Mouse (Mus musculus) ovary, postnatal 10 days (tissue): ENCODE results near the gene Cpe.

Source experiments
- DNase-seq: peaks from one replicate; pipeline ENCODE4 v3.0.0; 2022; ENCODE audit warnings: low spot score

The Cpe gene

DNA sequence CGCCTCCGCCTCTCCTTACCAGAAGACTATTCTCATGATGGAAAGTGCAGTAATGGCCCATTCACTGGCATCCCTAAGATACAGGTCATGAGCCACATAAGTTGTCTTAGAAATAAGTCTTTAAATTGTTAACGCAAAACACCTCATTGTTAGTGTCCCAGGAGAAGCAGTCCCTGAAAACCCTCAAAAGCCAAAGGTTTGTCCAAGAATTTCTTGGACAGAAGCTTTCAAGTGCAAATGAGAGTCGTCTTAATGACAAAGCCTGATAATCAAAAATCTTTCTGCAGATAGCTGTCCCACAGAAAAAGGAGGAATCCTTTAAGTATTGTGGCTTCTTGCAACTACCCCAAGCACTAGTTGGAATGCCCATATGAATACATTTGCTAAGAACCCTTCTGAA lies 60.7 kb downstream of the Cpe start:
- no peak for DNase-seq

DNA sequence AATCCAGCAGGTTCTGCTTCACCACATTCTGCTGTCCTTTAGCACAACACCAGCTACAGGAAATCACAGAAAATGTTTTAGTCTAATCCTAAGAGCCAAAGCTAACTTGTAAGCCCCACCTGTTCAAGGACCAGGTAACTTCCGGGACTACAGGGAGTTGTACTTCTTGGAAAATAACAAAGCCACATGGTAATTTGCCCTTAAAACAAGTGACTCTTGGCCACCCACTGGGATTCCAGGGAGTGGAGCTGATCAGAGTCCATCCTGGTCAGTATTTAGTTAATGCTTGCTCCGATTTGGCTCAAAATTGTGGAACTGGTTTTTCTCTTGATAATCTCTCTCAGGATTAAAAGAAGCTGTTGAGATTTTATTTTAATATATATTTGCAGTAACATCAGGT lies 61.1 kb downstream of the Cpe start:
- DNase-seq, result no peak

DNA sequence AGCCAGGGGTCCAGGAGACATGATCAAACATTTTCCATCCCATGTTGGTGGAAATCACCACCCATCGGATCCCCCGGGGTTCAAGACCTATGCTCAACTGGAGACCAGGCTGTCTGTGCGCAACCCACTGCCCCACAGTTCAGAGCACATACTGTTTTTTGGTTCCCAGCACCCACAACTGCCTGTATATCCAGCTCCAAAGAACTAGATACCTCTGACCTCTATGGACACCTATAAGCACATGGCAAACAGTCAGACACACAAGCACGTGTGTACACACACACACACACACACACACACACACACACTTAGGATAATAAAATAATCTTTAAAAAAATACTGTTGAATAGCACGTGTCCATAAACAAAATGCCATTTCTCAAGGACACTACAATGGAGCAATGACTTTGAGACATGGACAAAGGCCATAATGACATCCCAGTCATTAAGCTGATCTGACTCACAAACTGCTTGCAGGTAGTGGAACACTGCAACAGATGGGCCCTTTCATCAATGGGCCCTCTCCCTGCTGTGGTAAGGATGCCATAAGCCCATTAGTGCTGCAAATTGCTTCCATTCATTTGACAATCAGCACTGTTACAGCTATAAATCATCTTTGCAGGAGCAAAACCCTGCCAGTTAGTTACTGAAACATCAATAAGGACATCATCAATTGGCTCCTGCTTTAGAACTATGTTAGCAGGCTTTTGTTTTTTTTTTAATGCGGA lies 63.7 kb downstream of the Cpe start:
- no peak for DNase-seq

DNA sequence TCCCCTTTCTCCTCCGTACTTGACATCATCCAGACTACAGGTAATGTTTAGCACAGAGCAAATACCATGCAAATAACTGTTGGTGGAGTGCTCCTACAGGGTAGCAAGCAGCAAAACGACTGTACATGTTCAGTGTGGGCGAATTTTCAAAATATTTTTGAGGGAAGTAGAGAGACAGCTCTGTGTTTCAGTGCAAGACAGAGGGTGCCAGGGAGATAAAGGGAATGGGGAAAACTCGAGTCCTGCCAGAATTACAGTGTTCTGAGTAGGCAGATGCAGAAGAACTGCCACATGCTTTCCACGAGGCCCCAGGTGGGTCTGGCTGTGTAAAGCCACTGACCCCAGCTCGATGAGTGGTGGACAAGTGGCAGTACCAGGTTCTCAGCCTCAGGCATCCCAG lies 64.8 kb downstream of the Cpe start:
- DNase-seq, result no peak

DNA sequence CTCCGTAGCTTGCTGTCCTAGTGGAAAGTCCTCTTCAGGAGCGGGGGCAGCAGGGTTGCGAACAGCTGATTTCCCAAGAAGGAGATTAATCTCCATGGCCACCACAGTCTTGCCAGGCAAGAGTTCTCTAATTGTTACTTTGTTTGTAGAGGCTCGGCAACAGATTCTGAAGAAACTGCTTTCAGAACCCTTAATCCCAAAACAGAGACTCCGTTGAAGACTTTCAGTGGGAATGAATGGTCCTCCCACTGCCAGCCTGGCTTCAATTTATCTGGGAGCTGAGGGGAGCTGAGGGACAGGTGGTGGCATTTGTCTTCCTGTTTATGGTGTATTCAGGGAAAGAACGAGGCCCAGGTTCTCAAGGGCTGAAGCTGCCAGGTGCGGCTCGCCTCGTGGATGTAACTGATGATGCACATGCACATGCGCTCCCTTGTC lies 68.2 kb downstream of the Cpe start:
- no peak for DNase-seq

DNA sequence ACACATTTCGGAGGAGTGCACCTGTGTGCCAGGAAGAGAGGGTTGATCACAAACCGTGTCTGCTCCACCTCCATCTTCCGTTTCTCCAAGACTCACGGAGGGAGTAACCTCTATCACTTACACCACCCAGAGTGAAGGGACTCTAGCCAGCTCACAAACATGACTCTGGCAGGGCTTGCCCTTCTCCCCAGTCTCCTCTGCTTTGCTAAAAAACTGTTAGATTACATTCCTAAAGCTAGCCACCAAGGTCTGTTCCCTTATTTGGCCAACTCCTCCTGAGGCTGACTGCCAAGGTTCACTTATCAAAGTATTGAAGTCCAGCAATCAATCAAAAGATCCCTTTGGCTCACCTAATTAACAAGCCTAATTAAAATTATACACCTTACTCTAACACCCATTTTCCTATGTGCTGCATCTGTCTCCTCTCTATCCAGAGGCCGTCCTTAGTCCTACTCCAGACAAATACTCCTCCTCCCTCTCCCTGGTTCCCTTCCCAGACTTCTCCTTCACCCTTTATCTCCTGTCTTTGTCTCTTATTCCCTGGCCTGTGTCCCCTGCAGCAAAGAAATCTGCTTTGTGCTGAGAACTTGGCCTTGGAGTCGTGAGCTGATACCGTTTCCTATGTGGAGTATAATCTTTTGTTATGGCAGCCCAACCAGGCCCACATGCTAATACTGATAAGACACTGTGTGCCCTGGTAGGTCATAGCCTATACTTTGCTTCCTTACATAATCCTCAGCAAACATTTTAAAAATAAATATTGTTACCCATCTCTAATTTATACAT lies 72.3 kb downstream of the Cpe start:
- DNase-seq, result no peak

DNA sequence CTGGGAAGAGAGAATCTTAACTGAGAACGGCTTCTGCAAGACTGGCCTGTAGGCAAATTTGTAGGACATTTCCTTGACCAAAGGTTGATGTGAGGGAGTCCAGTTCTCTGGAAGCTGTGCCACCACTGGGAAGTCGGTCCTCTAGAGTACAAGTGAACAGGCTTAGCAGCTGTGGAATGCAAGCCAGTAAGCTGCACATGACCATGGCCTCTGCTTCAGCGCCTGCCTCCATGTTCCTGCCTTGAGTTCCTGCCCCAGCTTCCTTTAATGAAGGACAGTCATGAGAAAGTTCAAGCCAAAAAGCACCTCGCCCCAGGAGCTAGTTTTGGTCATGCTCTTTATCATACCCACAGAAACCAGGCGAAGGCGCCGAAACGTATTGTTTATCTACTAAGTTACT lies 73.2 kb downstream of the Cpe start:
- DNase-seq, result no peak

DNA sequence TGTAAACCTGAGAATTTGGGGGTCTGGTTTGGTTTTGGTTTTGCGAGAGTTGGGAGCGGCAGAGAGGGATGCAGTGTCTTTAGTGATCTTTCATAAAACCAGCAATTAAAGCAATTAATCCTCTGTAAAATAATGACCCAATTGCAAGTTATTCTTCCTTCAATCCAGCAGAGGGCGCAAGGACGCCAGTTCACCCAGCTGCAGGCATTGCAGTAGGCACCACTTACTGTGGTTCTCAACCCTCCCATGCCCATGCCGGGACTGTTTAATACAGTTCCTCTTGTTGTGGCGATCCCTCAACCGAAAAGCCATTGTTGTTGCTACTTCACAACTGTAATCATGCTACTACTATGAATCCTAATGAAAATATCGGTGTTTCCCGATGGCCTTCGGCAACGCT lies 74.2 kb downstream of the Cpe start:
- DNase-seq, result no peak

DNA sequence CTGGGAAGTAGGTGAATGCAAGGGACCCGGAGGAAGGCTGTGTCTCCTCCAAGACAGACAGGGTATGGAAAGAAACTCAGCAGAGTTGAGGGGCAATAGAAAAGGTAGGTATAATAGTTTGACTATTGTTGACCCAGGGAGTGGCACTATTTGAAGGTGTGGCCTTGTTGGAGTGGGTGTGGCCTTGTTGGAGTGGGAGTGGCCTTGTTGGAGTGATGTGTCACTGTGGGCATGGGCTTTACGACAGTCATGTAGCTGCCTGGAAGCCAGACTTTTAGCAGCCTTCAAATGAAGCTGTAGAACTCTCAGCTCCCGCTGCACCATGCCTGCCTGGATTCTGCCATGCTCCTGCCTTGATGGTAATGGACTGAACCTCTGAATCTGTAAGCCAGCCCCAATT lies 76.3 kb downstream of the Cpe start:
- no peak for DNase-seq

DNA sequence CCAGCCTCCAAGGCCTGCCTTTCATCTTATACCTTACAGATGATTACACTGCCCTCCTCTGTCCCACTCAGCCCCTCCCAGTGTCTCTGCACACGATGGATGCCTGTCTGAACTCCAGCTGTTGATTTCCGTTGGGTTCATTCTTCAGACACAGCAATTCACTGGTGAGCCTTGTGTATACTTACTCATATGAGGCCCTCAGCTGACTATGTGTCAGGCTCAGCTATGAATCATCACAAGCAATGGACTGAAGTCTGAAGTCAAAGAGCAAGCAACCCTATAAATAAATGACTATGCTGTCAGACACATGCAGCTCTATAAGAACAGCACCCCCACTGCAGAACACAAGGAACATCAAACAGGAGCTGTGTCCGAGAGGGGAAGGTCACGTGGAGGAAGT lies 77.4 kb downstream of the Cpe start:
- DNase-seq, result no peak

DNA sequence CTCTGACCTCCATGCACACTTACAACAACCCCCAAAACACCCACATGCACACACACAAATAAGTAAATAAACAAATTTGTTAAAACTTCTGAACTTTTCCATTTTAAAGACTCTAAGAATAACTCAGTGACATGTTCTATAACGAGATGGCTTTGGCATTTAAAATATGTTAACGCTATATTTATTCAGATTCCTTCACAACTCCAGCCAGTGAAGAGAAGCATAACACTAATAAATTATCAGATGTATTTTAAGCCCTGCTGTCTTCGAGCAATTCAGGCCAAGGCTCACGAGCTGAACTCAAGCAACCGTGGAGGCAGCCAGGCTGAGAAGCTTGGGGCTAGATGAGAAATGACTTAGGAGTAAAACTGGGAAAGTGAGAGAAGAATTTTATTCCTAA lies 79.2 kb downstream of the Cpe start:
- no peak for DNase-seq

DNA sequence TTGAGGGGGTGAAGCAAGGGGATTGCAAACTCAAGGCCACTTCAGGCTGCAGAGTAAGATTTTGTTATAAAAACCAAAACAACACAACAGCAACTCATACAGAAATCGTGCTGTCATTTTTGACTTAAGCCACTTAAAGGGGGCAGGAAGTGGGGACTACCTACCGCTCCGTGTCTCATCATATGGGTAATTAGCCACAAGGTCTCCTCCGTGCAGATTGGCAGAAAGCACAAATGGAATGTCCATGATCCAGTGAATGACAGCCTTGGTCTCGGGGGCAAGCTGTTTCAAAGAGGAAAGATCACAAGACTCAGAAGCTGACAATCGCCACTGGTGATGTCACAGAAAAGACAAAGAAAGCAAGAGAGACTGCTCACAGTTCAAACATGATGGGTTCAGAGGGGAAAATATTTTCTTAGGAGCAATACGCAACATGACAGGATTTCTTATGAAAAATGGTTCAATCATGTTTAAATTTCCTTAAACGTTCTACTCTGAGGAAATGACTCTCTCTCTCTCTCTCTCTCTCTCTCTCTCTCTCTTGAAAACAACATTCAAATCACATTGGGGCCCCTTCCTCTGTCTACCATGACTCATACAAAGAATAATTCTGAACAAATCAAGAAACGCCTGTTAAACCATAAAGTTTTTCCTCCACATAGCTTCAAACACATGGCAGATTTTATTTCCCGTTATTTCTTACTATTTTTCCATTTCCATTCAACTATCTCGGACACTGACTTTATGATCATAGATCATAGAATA lies 81.5 kb downstream of the Cpe start:
- no peak for DNase-seq

DNA sequence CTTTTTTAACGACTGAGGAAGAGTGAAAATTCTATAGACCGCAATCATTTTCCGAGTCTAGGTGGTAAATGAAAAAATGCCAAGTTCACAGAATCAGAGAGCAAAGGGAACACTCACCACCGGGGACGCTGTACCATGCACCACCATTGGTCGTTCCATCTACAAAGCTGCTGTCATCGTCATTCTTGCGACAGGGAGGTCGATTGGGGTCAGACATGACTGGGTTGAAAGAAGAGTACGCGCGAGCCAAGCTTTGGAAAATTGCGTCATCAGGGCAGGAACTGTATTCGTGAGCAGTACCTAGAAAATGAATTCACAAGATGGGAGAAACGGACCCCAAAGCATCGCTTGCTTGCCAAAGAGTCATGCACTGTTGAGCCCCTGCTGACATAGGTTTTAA lies 83.9 kb downstream of the Cpe start:
- DNase-seq, result no peak

DNA sequence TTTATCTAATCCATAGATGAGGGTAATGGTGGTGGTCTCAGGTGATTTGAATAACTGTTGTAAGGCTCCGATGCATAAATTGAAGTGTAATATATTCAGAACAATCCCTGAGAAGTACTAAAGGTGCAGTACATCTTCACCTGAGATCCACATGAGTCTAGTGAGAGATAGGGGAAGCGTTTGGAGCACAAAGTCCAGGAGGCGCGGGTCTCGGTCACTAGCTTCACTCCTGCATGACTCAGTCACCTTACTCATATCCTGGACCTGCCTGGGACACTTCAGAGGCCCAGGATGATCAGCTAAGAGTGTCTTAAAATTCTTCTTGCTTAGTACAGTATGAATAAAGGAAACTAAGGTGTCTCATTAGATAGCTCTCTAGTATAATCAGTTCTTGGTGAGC lies 86.8 kb downstream of the Cpe start:
- DNase-seq, result no peak

DNA sequence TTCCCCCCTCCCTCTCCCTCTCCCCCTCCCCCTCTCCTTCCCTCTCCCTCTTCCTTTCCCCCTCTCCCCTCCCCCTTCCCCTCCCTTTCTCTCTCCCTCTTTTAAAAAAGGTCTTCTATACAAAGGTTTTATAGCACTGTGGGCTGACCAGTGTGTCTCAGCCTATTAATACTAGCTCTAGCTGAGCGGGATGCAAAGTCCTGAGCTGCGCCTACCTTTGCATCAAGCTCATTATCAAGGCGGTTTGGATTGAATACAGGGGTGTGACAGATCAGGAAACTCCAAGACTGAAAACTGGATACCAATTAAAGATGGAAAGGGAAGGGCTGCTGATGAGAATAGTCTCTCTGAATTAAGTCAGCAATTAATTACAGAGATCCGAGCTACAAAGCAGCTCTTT lies 94.6 kb downstream of the Cpe start:
- no peak for DNase-seq

DNA sequence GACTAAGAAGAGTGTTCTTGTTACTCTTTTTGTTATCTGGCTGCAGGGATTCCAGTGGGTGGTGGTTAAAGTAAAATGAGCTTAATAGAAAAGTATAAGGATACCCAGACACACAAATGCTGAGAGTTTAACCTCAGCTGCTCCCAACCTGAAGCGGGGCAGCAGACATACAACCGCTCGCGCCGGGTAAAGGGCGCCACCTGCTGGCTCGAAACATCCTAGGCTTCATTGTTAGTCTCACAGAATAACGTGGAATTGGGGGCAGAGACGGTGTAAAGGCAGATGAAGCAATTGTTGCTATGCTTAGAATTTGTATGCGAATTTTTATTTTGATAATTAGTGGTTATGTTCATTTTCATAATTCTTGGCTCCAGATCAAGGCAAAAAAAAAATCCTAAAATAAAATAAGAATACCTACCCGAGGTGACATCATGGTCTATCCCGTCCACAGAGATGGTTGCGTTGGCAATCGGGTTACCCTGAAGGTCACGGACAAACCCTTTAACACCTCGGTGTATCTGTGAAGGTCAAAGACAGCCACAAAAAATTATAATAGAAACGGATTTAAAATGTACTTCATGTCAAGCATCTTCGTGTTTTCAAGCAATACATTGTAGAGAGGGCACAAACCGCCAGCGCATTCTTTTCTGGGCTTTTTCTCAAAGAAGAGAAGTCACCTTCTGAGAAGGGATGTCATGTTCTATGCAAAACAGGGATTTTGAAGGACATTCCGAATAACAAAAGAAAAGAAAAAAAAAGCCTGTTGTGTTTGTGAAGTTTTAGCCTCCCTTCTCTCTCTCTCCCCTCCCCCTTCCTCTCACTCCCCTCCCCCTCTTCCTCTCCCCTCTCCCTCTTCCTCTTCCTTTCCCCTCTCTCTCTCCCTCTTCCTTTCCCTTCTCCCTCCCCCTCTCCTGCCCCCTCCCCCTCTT lies 95.5 kb downstream of the Cpe start:
- DNase-seq, result peak; percentile 61

DNA sequence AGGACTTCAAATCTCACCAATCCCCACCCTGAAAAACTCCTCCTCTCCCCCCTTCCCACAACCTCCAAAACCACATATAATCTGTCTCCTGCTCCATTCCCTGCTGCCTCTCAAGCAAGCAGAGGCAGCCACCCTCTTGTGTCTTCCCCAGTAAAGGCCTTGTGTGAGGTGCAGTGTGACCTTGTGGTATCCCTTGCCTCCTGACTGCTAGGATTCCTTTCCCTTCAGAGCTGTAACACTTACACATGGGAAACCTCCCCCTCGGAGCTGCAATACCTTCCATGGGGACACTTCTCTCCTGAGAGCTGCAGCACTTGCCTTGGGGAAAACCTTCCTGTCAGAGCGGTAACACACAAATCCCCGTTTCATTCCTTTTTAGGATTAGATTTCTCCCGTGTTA lies 96.5 kb downstream of the Cpe start:
- no peak for DNase-seq

DNA sequence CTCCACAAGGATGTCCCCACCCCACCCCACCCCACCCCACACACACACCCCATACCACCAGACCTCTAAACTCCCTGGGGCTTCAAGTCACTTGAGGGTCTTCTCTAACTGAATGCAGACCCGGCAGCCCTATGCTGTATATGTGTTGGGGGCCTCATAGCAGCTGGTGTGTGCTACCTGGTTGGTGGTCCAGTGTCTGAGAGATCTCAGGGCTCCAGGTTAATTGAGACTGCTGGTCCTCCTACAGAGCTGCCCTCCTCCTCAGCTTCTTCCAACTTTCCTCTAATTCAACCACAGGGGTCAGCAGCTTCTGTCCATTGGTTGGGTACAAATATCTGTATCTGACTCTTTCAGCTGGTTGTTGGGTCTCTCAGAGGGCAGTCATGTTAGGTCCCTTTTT lies 102.4 kb downstream of the Cpe start:
- DNase-seq, result no peak

DNA sequence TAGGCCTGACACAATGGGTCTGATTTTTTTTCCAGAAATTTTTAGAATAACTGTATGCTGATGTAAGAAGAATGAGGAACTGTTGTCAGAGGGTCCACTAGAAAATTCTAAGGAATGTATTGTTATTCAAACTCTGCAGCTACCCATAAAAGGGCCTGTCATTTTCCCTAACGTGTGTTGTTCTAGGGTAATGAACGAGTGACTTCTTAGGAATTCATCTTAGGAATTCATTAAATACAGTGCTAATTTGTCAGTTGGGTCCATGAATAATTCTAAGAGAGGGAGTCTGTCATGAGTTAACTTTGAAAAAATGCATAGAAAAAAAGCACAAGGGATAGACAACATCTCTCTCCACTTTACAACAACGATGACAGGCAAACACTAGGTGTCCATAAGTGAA lies 110.0 kb downstream of the Cpe start:
- no peak for DNase-seq

DNA sequence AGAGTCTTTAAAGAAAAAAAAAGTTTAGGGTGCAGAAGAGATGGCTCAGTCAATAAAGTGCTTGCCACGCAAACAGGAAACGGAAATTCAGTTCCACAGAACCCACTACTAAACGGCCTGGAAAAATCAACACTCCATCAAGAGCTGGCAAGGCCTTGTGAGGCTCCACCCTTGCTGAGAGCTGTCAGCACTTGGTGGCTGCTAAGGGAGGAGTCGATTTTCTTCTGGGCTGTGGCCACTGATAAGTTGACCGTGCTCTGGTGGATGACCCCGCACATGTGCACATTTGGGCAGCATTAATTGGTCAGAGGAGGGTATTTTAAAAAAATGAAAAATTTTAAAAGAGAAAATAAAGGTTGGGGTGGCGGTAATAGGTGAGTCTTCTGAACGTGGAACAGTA lies 114.6 kb downstream of the Cpe start:
- DNase-seq, result no peak

DNA sequence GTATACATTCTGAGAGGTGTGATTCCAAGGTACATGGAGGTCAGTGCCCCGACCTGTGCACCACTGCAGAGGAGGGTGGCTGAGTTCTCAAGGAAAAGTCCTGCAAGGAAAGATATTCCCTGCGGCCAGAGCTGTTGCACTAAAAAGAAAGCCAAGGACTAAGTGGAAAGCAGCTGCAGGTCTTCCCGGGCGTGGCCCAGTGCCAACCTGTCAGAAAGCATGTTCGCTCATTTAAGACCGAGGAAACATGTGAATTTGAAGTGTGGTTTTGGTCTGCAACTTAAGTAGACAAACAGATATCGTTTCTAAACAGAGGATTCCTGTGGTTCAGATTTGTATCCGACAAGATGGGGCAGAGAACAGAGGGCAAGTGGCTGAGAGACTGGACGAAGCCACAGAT lies 117.9 kb downstream of the Cpe start:
- DNase-seq, result no peak
